Comparison of ENCODE assay signal across 26 mouse cellular contexts in the genomic region with DNA sequence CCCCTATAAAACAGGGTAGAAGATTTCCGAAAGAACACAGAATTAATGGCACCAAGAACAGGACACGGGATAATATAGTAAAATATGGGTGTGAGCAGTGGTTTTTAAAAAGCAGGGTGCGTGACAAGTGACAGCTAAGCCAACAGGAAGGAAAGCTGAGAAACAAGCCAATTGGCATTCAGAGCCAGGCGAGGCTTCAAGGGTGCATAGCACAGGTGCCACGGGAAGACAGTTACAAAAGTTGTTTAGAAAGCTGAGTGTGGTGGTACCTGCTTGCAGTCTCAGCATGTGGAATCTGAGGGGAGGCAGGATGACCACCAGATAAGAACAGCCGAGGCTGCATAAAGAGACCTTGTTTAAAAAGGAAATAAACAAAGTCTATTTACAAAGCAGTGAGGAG.
DNase-seq lines count a peak whose midpoint lies in the region; TF ChIP-seq lines count a peak whose summit lies in the region.
"Had no signal": no experiment of that assay in that cellular context is flagged by ENCODE, and none has a peak within 500 bp of the region (broad histone marks: within the 10 kb centered on the region; RNA-seq: fewer than 3 reads in every experiment).

No protein-coding gene starts in this region.

- H3K36me3 ChIP-seq in CH12.LX (replicated peaks in 1 of 2; ENCODE audit: control insufficient read depth in 1 of 2, insufficient read depth in 1 of 2, low read length in 1 of 2), result no peaks in the 10 kb centered on the region
- H3K36me3 ChIP-seq: embryonic facial prominence, embryonic 12.5 days; embryonic facial prominence, embryonic 15.5 days; forebrain, embryonic 12.5 days; forebrain, embryonic 15.5 days; G1E; heart, embryonic 12.5 days; heart, embryonic 15.5 days; hindbrain, embryonic 10.5 days; hindbrain, embryonic 13.5 days had no signal

- no peaks in the 10 kb centered on the region for H3K9me3 ChIP-seq in CH12.LX (replicated peaks; ENCODE audit: low read length)
- H3K9me3 ChIP-seq: embryonic facial prominence, embryonic 12.5 days; embryonic facial prominence, embryonic 15.5 days; forebrain, embryonic 12.5 days; forebrain, embryonic 15.5 days; G1E; hindbrain, embryonic 13.5 days had no signal

- TF ChIP-seq EP300 in CH12.LX (IDR thresholded peaks at IDR 0.05; ENCODE audit: low read length), result no peak

- no peak for DNase-seq in CH12.LX (ENCODE audit: extremely low read depth)
- DNase-seq in thymus, adult 18-20 months, result peak; percentile 24 to 62
- peak; percentile 56 to 62 for DNase-seq in thymus, postnatal 10 days (ENCODE audit: low spot score in 2 of 2)
- DNase-seq in thymus, postnatal 36 days, result peak; percentile 44 to 69
- DNase-seq in layer of hippocampus, postnatal 36 days, result no peak
- no peak for DNase-seq in frontal cortex, postnatal 14 days (ENCODE audit: low spot score in 2 of 2)
- no peak for DNase-seq in layer of hippocampus, postnatal 10 days (ENCODE audit: low spot score in 2 of 2)
- DNase-seq: adrenal gland, postnatal 10 days; cerebellum, adult 11 months; cerebellum, adult 2 months; cerebellum, adult 9-11 months; cerebellum, postnatal 25 days; gastrocnemius, postnatal 14 days; heart, adult 18-20 months; heart, postnatal 10 days; heart, postnatal 36 days had no signal

- no peak for TF ChIP-seq CTCF in CH12.LX (conservative IDR thresholded peaks at IDR 0.05 in 1 of 2, IDR thresholded peaks at IDR 0.05 in 1 of 2; ENCODE audit: low read depth in 2 of 2, low read length in 2 of 2)

- no peak for TF ChIP-seq POLR2A in CH12.LX (IDR thresholded peaks at IDR 0.05; ENCODE audit: low read depth, low read length)

- in situ Hi-C loops in CH12.LX (cut with MboI; ENCODE audit: low pct_ligation_motif_present, low pct_unique_long_range_greater_than_20kb, low sequenced_read_pairs), result loop anchor here (10.0 kb wide), 1 partner anchor 149 kb away; no protein-coding TSS in a partner anchor

- no peak overlapping the region for H3K4me3 ChIP-seq in CH12.LX (replicated peaks in 1 of 3; ENCODE audit: low read depth in 2 of 3, low read length in 2 of 3, poor library complexity in 1 of 3)
- H3K4me3 ChIP-seq: embryonic facial prominence, embryonic 12.5 days; embryonic facial prominence, embryonic 15.5 days; forebrain, embryonic 12.5 days; forebrain, embryonic 15.5 days; heart, embryonic 12.5 days; heart, embryonic 15.5 days; hindbrain, embryonic 10.5 days; hindbrain, embryonic 13.5 days had no signal

- dilution Hi-C loops in CH12.LX (cut with MboI; ENCODE audit: extremely low pct_ligation_motif_present, extremely low pct_unique_long_range_greater_than_20kb, low sequenced_read_pairs), result no loop called here

- no peaks in the 10 kb centered on the region for H3K79me2 ChIP-seq in CH12.LX (replicated peaks; ENCODE audit: control insufficient read depth, extremely low read depth, insufficient read depth, poor library complexity, severe bottlenecking)

- no peak overlapping the region for H3K9ac ChIP-seq in CH12.LX (ENCODE audit: insufficient read depth, low read depth)
- H3K9ac ChIP-seq: embryonic facial prominence, embryonic 12.5 days; embryonic facial prominence, embryonic 15.5 days; forebrain, embryonic 12.5 days; forebrain, embryonic 15.5 days; heart, embryonic 12.5 days; heart, embryonic 15.5 days; hindbrain, embryonic 13.5 days had no signal

- H3K4me2 ChIP-seq in CH12.LX (ENCODE audit: insufficient read depth, low read depth, poor library complexity, severe bottlenecking), result 0 out of 2 replicates have a peak overlapping the region, but pooled peaks have one; percentile 1
- H3K4me2 ChIP-seq: embryonic facial prominence, embryonic 12.5 days; embryonic facial prominence, embryonic 15.5 days; forebrain, embryonic 12.5 days; forebrain, embryonic 15.5 days; heart, embryonic 12.5 days; heart, embryonic 15.5 days; hindbrain, embryonic 13.5 days had no signal

- H3K27me3 ChIP-seq in CH12.LX (replicated peaks), result no peaks in the 10 kb centered on the region
- H3K27me3 ChIP-seq: embryonic facial prominence, embryonic 12.5 days; embryonic facial prominence, embryonic 15.5 days; forebrain, embryonic 12.5 days; forebrain, embryonic 15.5 days; heart, embryonic 12.5 days; heart, embryonic 15.5 days; hindbrain, embryonic 13.5 days; Patski had no signal

- no peak for TF ChIP-seq RAD21 in CH12.LX (IDR thresholded peaks at IDR 0.05; ENCODE audit: low read depth, low read length)

- H3K27ac ChIP-seq in CH12.LX (ENCODE audit: insufficient read depth, low read depth), result no peak overlapping the region
- H3K27ac ChIP-seq: embryonic facial prominence, embryonic 12.5 days; embryonic facial prominence, embryonic 15.5 days; forebrain, embryonic 12.5 days; forebrain, embryonic 15.5 days; heart, embryonic 15.5 days; hindbrain, embryonic 10.5 days; hindbrain, embryonic 13.5 days had no signal

- H3K4me1 ChIP-seq in CH12.LX (ENCODE audit: control insufficient read depth in 1 of 2, insufficient read depth in 2 of 2), result peaks cover under 1 to 2% of the 10 kb centered on the region in 2 experiments; a peak in 1 of 4 replicates
- H3K4me1 ChIP-seq: embryonic facial prominence, embryonic 12.5 days; embryonic facial prominence, embryonic 15.5 days; forebrain, embryonic 12.5 days; forebrain, embryonic 15.5 days; heart, embryonic 15.5 days; hindbrain, embryonic 13.5 days had no signal

TF ChIP-seq in CH12.LX, 34 proteins besides CTCF, POLR2A, EP300 and RAD21:
- TF ChIP-seq POLR2AphosphoS2 (IDR thresholded peaks at IDR 0.05; ENCODE audit: low read depth, low read length), result no peak
- no peak for TF ChIP-seq MEF2A (IDR thresholded peaks at IDR 0.05; ENCODE audit: borderline replicate concordance, low read depth, low read length)
- TF ChIP-seq JUND (conservative IDR thresholded peaks at IDR 0.05; ENCODE audit: low read depth, low read length), result no peak
- no peak for TF ChIP-seq MAX (IDR thresholded peaks at IDR 0.05; ENCODE audit: low read length)
- TF ChIP-seq E2F4 (IDR thresholded peaks at IDR 0.05; ENCODE audit: insufficient replicate concordance, low read depth, low read length), result no peak
- TF ChIP-seq IRF4 (IDR thresholded peaks at IDR 0.05; ENCODE audit: low read depth, low read length), result no peak
- TF ChIP-seq USF1 (IDR thresholded peaks at IDR 0.05; ENCODE audit: low read depth, low read length), result no peak

Comparison
In these comparisons a context has a peak if more than half of its experiments do, and no peak if none do; other contexts are left out.
1. DNase-seq: peak in thymus, adult 18-20 months (2 of 2), thymus, postnatal 10 days (2 of 2) and thymus, postnatal 36 days (2 of 2); none in CH12.LX (single experiment), layer of hippocampus, postnatal 36 days (0 of 2), frontal cortex, postnatal 14 days (0 of 2) and layer of hippocampus, postnatal 10 days (0 of 2).